Mouse (Mus musculus): Measurements from ENCODE around the gene Styx.
A peak's percentile ranks its signal among the peaks of the same experiment; 100 is the strongest.

Gene Styx

GRCm38 (mm10) chr14:45350931-45351859, at the start of gene Styx:
TSS of gene Styx (plus strand) at chr14:45351093.
- DNase-seq (ENCODE audit: extremely low read depth, low read depth, low spot score): no peak

DNA sequence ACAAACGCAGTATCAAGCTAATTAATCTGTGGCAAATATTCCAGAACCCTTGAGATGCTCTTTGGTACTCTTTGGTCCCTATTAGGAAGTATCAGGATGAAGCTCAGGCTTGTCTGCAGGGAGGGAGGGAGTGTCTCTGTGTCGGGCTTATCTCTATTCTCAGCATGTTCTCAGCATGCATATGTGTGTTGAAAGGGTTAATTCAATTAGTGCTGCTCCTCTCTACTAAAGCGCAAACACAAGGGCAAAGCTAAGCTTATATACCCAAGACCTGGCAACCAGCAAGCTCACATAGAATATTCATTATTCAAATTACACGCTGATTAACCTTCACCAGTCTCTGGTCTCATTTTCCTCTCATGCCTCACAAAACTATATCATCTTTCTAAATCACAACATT, 47.0 kb upstream of the Styx start:
- no peak for DNase-seq (ENCODE audit: extremely low read depth, low read depth, low spot score)

GRCm38 (mm10) chr14:45304389-45304788, 46.5 kb upstream of the Styx start:
- DNase-seq (ENCODE audit: extremely low read depth, low read depth, low spot score): no peak

DNA sequence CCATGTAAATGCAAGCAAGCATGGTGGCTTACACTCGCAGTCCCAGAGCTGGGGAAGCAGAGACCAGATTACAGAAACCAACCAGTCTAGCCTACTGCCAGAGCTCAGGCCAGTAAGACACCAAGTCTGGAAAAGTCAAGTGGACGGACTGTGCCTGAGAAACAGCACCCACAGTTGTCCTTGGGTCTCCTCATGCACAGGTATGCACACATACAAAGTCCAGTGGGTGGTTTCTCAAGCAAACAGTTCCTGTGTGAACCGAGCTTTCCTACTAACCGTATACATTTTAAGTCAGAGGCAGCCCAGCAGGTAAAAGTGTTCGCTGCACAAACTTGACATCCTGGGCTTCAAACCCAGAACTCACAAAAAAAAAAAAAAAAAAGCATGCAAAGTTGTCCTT, 45.0 kb upstream of the Styx start:
- no peak for DNase-seq (ENCODE audit: extremely low read depth, low read depth, low spot score)

DNA sequence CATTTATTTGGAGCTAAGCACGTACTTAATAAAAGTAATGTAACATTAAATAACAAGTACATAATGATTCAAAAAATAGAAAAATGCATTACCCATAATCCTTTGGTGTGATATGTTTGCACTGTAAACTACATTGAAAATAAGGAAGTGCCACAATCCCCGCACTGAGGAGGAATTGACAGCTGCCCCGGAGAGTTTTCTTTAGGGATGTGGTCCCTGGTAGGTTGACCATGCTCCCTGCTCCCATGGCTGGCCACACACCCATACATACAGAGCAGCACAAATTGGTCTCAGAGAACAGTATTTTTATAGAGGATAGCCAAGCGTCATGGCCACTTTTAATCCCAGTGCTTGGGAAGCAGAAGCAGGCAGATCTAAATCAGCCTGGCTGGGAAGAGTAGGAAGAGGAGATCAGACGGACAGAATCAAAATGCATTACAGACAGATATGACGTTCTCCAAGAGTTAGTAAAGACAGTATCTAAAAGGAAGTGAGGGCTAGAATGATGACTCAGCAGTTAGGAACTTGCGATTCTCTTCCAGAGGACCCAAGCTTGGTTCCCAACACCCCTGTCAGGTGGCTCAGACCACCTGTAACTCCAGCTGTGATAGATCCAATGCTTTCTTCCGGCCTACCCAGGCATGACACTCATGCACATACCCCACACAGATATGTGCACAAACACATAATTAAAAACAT, 43.1 kb upstream of the Styx start:
- DNase-seq (ENCODE audit: extremely low read depth, low read depth, low spot score): no peak

DNA sequence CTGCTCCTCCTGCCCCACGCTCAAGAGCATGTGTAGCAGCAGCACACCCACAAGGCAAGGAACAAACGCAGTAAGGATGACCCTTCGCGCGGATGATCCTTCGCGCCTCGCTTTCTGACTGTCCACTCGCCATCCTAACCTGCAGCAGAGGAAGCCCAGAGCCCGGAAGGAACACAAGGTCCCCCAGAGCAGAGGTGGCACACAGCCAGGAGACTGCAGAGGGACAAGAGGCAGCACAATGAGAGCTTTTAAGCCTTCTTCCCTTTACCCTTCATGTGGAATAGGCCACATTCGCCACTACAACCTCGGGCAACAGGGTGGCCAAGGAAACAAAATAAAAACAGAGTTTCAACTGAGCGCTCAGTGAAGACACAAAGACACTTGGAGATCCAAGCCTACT, 41.2 kb upstream of the Styx start:
- no peak for DNase-seq (ENCODE audit: extremely low read depth, low read depth, low spot score)

- DNase-seq (ENCODE audit: extremely low read depth, low read depth, low spot score): no peak
These were observed 40.8 kb upstream of the Styx start for GRCm38 (mm10) chr14:45310101-45310500.

DNA sequence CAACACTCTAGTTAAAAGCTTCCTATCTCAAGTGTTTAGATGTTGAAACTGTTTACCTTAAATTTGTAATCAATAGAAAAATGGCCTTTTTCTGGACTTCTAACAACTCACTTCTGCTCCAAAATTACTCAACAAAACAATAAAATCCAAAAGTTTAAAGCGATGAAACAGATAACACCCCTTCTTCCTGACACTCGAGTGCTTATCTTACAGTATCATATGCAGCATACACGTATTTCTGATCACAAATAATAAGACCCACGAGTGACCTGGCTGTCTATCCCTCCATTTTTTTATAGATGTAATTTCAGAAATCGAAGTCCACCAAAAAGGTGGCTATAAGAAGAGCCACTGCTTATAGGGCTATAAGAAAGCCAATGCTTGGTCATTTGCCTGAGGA, 34.0 kb upstream of the Styx start:
- DNase-seq (ENCODE audit: extremely low read depth, low read depth, low spot score): no peak

- DNase-seq (ENCODE audit: extremely low read depth, low read depth, low spot score): no peak
These were observed 32.9 kb upstream of the Styx start for GRCm38 (mm10) chr14:45317921-45318411.

DNA sequence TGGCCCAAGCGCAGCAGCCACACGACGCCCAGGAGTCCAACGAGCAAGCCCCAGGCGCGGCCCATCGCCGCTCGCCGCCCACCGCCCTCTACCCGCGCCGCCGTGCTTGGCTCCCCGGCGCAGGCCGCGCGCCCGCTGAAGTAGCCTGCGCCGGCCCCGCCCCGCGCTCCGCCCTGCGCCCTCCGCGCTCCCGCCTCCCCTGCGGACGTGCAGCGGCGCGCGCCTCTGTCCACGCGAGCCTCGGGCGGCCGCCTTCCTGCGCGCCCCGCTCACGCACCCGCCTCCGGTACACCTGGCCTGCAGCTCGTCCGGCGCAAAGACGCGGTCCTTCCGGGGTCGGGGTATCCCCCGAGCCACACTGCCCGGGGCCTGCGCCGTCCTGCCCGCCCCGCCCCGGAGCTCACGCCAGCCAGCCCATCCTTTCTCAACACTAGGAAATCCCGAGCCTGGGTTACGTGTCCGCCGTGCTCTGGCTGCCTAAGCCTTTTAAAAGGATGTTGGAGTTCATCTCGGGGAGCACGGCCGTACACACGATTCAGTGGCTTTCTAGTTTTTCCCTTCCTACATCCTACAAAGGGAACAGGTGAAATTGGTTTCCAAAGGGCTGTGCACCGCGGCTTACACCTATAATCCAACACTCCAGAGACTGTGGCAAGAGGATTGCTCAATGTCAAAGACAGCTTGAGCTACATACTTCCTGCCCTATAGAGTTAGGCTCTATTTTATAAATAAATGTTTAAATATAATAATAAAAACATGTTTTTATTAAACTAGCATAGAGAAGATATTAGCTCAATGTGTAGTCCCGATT, 32.3 kb upstream of the Styx start, which contains the start of gene Ero1l:
Gene Ero1l, minus strand, starts transcription at position 346 of the 811 bp plus-strand sequence.
- no peak for DNase-seq (ENCODE audit: extremely low read depth, low read depth, low spot score)

GRCm38 (mm10) chr14:45319237-45319610, 31.7 kb upstream of the Styx start:
- no peak for DNase-seq (ENCODE audit: extremely low read depth, low read depth, low spot score)

DNA sequence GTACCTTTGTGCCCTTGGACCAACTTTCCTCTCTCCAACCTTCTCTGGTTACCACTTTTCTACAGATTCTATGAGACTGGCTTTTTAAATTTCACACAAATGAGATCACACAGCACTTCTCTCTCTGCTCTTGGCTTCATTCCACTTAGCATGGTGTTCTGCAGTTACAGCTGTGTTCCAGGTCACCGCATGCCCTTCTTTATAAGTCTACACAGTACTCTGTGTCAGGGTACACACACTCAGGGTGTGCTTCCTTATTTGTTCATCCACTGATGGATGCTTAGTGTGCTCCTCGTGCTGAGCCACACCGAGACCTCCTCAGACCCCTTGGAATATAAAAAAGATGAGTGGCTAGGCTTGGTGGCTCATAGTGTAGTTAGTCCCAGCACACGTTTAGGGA, 30.8 kb upstream of the Styx start:
- DNase-seq (ENCODE audit: extremely low read depth, low read depth, low spot score): no peak

DNA sequence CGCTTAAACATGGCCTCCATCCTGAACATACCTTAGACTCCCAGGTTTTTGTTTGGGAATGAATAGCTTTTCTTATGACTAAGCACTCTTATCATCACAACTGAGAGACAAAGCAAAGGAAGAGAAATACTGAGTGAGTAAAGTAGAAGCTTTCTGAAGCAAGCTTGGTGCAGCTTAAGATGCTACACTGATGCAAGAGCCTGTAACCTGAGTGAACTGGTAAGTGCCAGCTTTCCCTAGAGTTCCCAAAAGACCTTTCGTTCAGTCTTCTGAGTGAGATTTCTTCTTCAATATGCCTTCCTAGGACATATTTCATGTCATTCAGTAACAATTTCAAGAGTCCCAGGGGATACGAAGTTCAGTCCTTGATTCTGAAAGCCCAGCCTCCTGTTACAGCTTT, 29.8 kb upstream of the Styx start:
- no peak for DNase-seq (ENCODE audit: extremely low read depth, low read depth, low spot score)

DNA sequence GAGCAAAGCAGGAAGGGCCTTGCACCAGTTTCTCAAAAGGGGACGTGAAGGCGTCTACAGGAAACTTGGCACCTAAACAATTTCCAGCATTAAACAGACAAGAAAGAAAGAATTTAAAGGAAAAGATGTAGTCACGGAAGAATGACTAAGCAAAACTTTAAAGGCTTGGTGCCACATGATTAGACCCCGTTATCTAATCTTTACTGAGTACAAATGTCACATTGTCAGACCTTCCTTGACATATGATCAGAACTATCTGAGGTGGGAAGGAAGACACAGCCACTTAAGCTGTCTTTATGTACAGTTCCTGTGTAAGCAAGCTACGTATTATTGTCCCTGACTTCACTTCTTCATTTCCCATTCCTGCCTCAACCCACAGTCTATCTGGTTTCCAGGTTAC, 29.3 kb upstream of the Styx start:
- no peak for DNase-seq (ENCODE audit: extremely low read depth, low read depth, low spot score)

DNA sequence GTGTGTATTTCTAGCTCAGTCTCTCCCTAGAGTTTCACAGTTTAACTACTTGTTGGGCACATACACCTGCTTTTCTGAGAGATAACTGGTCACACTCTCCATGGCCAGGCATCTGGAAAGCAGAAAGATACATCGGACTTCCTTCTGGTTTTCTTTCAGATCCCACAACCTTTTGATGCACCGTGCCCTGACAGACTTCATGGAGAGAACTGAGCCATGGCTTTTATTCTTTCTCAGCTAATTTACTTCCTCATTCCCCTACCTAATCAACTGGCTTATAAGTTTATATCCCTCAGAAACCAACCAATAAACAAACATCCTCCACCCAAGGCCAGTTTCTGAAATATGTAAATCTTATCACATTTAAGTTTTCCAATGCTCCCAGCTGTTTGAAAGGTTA, 28.4 kb upstream of the Styx start:
- no peak for DNase-seq (ENCODE audit: extremely low read depth, low read depth, low spot score)

- no peak for DNase-seq (ENCODE audit: extremely low read depth, low read depth, low spot score)
These were observed 27.6 kb upstream of the Styx start for GRCm38 (mm10) chr14:45323320-45323719.

DNA sequence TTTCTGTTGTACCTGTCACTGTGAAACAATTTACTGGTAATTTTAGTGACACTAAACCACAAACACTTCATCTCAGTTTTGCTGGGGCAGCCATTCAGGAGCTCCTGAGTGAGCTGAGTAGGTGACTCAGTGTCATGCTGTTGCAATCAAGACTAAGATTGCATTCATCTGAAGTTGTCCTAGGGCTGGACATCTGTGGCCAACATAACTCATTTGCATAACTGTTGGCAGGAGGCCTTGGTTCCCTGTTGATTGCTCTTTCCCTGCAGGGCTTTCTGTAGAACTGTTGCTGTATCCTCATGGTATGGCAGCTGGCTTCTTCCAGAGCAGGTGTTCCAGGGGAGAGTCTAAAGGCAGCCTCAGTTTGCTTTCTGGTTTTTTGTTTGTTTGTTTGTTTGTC, 25.4 kb upstream of the Styx start:
- DNase-seq (ENCODE audit: extremely low read depth, low read depth, low spot score): peak; percentile 93

- no peak for DNase-seq (ENCODE audit: extremely low read depth, low read depth, low spot score)
These were observed 22.7 kb upstream of the Styx start for GRCm38 (mm10) chr14:45328072-45328713.

DNA sequence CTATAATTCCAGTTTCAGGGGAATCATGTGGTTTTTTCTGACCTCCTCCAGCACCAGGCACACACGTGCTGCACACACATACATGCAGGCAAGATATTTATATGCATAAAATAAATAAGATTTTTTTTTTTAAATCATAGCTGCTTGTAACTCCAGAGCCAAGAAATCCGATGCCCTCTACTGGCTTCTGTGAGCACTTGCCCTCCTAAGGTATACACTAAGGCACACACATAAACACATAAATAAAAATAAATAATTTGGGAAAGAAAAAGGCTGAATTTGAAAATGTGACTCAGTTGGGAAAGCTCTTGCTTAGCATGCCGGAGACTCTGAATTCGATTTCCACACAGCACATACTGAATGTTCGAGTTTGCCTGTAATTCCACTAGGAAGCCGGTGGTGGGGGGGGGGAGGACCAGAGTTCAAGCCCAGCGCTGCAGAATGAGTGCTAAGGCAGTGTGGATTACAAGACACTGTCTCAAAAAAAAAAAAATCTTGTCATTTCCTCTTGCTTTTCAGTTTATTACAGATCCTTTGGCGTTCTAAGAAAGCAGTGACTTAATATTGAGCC, 21.8 kb upstream of the Styx start:
- no peak for DNase-seq (ENCODE audit: extremely low read depth, low read depth, low spot score)

- DNase-seq (ENCODE audit: extremely low read depth, low read depth, low spot score): no peak
These were observed 21.2 kb upstream of the Styx start, which contains the start of gene Psmc6 for GRCm38 (mm10) chr14:45329589-45330181. TSS of gene Psmc6 (plus strand) at chr14:45329788.
